Mouse (Mus musculus) gastrocnemius, postnatal 25 days (tissue): ENCODE measurements at regions not wholly inside any gene's neighbourhood (a gene's known extent, or its start where the extent isn't known, plus 50 kb on each side); places are given as distances from the start of the nearest gene placed in this dataset.

Experiments used
- DNase-seq: peaks from one replicate; pipeline ENCODE4 v3.0.0; 2022

DNA sequence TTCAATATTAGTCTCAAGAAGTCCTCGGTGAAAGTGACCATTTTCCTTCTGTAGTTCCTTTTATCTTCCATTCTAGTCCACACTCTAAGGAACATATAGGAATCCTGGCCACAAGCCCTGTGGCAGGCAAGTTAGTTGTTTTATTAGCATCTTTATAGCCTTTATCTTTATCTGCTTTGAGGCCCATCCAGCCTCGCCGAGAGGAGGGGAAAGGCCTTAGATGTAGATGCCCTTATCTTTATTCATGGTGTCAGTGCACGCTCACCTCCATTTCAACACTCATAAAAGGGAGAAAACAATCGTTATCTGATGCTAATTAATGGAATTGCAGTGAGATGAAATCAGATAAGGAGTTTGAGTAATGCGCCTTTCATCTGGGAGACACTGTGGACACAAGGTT, 65.1 kb downstream of the Zfand5 start:
- DNase-seq, result no peak

DNA sequence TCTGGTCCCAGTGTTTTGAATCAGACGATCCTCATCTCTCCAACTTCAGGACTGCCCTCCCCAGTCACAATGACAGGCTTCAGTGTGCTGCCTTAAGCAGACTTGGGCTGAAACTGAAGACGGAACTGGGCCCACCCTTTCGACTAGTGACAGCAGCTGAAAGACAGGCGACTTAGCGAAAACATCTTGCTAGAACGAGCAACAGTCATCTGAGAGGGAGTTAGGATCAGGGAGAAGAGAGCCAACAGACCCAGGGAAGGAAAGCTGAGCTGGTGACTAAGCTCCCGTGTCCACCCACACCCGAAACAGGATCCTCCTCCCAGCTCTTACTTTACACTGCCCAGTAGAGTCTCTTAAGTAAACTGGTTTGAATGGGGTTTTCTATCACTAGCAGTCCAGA, 68.5 kb downstream of the Zfand5 start:
- DNase-seq, result peak; percentile 59
